In the genomic region with DNA sequence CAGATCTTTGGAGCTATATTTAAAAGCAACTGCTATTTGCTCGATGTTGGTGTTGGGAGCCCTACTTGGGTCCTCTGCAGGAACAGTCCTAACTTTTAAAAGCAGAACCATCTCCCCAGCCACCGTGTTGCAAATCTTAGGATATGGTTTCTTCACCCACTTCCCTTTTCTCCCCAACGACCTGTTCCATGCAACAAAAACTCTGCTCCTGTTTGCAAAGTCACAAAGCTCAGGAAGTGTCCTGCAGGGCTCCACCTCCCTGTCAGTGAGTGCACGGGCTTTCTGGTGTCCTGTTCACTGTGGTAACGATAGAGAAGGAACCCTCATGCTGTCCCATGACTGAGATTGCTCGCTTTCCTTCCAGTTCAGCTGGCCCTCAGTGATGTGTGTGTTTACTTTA, we compare ENCODE assay signal across 30 mouse cellular contexts. TPM values are rescaled to one million over a fixed set of nuclear protein-coding genes. Genes with fewer than 3 reads are reported as not detected.
DNase-seq lines count a peak whose midpoint lies in the region; ATAC-seq and TF ChIP-seq lines count a peak whose summit lies in the region.
"Had no signal": no experiment of that assay in that cellular context is flagged by ENCODE, and none has a peak within 500 bp of the region (broad histone marks: within the 10 kb centered on the region; RNA-seq: fewer than 3 reads in every experiment).

No protein-coding gene starts in this region.

- H3K4me3 ChIP-seq in liver, postnatal 0 days (ENCODE audit: low read depth, low read length): no peak overlapping the region
- no peak overlapping the region for H3K4me3 ChIP-seq in liver, embryonic 12.5 days
- H3K4me3 ChIP-seq: forebrain, embryonic 13.5 days; heart, embryonic 10.5 days; hindbrain, embryonic 12.5 days; kidney, embryonic 15.5 days; limb, embryonic 15.5 days; midbrain, embryonic 15.5 days; stomach, embryonic 15.5 days had no signal

- DNase-seq in liver, postnatal 0 days: peak; percentile 32
- peak; percentile 9 for DNase-seq in A20 (ENCODE audit: low read depth, low spot score)
- DNase-seq in cerebellum, adult 8-10 months: no peak
- no peak for DNase-seq in heart, postnatal 10 days
- DNase-seq: adrenal gland, adult 2 months; cerebellum, adult 2 months; cerebellum, postnatal 36 days; kidney, adult 11 months; layer of hippocampus, adult 9-11 months; left cerebral cortex, postnatal 4 days; lung, embryonic 14.5 days; thymus, postnatal 36 days had no signal

- ATAC-seq in liver, postnatal 0 days: peak; percentile 46
- ATAC-seq in liver, embryonic 12.5 days: no peak
- ATAC-seq in granulocyte monocyte progenitor cell, adult 5-6 weeks (replicated peaks; ENCODE audit: poor library complexity, severe bottlenecking): peak; percentile 90
- ATAC-seq in monocyte, adult 5-6 weeks (replicated peaks; ENCODE audit: insufficient number of reproducible peaks, low FRiP score, low TSS enrichment, poor library complexity, severe bottlenecking): peak; percentile 90
- ATAC-seq: forebrain, embryonic 13.5 days; midbrain, embryonic 15.5 days had no signal

- no peak overlapping the region for H3K9ac ChIP-seq in liver, postnatal 0 days (replicated peaks)
- H3K9ac ChIP-seq in liver, embryonic 12.5 days: no peak overlapping the region
- H3K9ac ChIP-seq: forebrain, embryonic 13.5 days; hindbrain, embryonic 12.5 days; kidney, embryonic 15.5 days; limb, embryonic 15.5 days; lung, embryonic 14.5 days; midbrain, embryonic 15.5 days; stomach, embryonic 15.5 days had no signal

- no peaks in the 10 kb centered on the region for H3K36me3 ChIP-seq in liver, postnatal 0 days (replicated peaks; ENCODE audit: insufficient read depth, low read length)
- H3K36me3 ChIP-seq in liver, embryonic 12.5 days: no peaks in the 10 kb centered on the region
- H3K36me3 ChIP-seq: heart, embryonic 10.5 days; hindbrain, embryonic 12.5 days; kidney, embryonic 15.5 days; midbrain, embryonic 15.5 days; stomach, embryonic 15.5 days had no signal

- intact Hi-C loops in heart, postnatal 10 days (cut with DNase I): no loop called here

- peak overlapping the region; percentile 12; the same call in 1 of the 2 replicates for H3K27ac ChIP-seq in liver, postnatal 0 days (ENCODE audit: low read depth)
- no peak overlapping the region for H3K27ac ChIP-seq in liver, embryonic 12.5 days
- H3K27ac ChIP-seq: forebrain, embryonic 13.5 days; heart, embryonic 10.5 days; hindbrain, embryonic 12.5 days; kidney, embryonic 15.5 days; limb, embryonic 15.5 days; midbrain, embryonic 15.5 days; stomach, embryonic 15.5 days had no signal

- no peak for TF ChIP-seq EP300 in liver, postnatal 0 days (IDR thresholded peaks at IDR 0.05; ENCODE audit: low read depth)

- 29% methylated on average over 6 of the region's 6 CpGs for WGBS in liver, postnatal 0 days (ENCODE audit: insufficient replicate concordance)
- 19% methylated on average over 6 of the region's 6 CpGs for WGBS in liver, embryonic 12.5 days (ENCODE audit: insufficient replicate concordance)

- H3K4me2 ChIP-seq in liver, postnatal 0 days (ENCODE audit: low read depth, low read length): no peak overlapping the region
- no peak overlapping the region for H3K4me2 ChIP-seq in liver, embryonic 12.5 days
- H3K4me2 ChIP-seq: forebrain, embryonic 13.5 days; hindbrain, embryonic 12.5 days; kidney, embryonic 15.5 days; limb, embryonic 15.5 days; lung, embryonic 14.5 days; midbrain, embryonic 15.5 days; stomach, embryonic 15.5 days had no signal

- H3K4me1 ChIP-seq in liver, postnatal 0 days (ENCODE audit: insufficient read depth): peaks cover 22% of the 10 kb centered on the region
- peaks cover 69% of the 10 kb centered on the region for H3K4me1 ChIP-seq in liver, embryonic 12.5 days
- H3K4me1 ChIP-seq: forebrain, embryonic 13.5 days; hindbrain, embryonic 12.5 days; kidney, embryonic 15.5 days; limb, embryonic 15.5 days; midbrain, embryonic 15.5 days; stomach, embryonic 15.5 days had no signal

- H3K9me3 ChIP-seq in liver, postnatal 0 days (ENCODE audit: low read length): no peaks in the 10 kb centered on the region
- H3K9me3 ChIP-seq in liver, embryonic 12.5 days (replicated peaks): no peaks in the 10 kb centered on the region
- H3K9me3 ChIP-seq: forebrain, embryonic 13.5 days; heart, embryonic 10.5 days; hindbrain, embryonic 12.5 days; kidney, embryonic 15.5 days; limb, embryonic 15.5 days; midbrain, embryonic 15.5 days; stomach, embryonic 15.5 days had no signal

- H3K27me3 ChIP-seq in liver, postnatal 0 days (ENCODE audit: insufficient read depth, low read length): no peaks in the 10 kb centered on the region
- no peaks in the 10 kb centered on the region for H3K27me3 ChIP-seq in liver, embryonic 12.5 days (replicated peaks)
- H3K27me3 ChIP-seq: forebrain, embryonic 13.5 days; hindbrain, embryonic 12.5 days; kidney, embryonic 15.5 days; limb, embryonic 15.5 days; midbrain, embryonic 15.5 days; stomach, embryonic 15.5 days had no signal

- TF ChIP-seq CTCF in liver, postnatal 0 days (IDR thresholded peaks at IDR 0.05; ENCODE audit: low read depth): no peak

RNA-seq across cellular contexts. Expression of gene Svip, which starts 18.9 kb away (rescaled TPM):
- polyA plus RNA-seq in liver, postnatal 0 days (2015; fragmentation: Nextera tagmentation; extraction: Ambion mirVana): 10.0 and 10.3 TPM in 2 replicates
- 26.1 and 26.2 TPM in 2 replicates for polyA plus RNA-seq in liver, embryonic 12.5 days (2016; fragmentation: Nextera tagmentation; extraction: Ambion mirVana)
- 57.8 and 65.4 TPM in 2 replicates for total RNA-seq in granulocyte monocyte progenitor cell, adult 5-6 weeks (2014; fragmentation: Nextera tagmentation)
- 51.1 and 70.3 TPM in 2 replicates for total RNA-seq in granulocyte monocyte progenitor cell, adult 5-6 weeks (2017)
- 1.8 to 5.0 TPM (median 2.6 TPM) in 3 replicates for total RNA-seq in monocyte, adult 5-6 weeks (2017)
- total RNA-seq in heart, postnatal 10 days (2021): 10 to 100 TPM; 11.9 to 12.2 TPM

RNA-seq across cellular contexts. Expression of gene 1700015G11Rik, which starts 28.6 kb away (rescaled TPM):
- not detected in 2 replicates for polyA plus RNA-seq in liver, postnatal 0 days (2015; fragmentation: Nextera tagmentation; extraction: Ambion mirVana)
- polyA plus RNA-seq in liver, embryonic 12.5 days (2016; fragmentation: Nextera tagmentation; extraction: Ambion mirVana): not detected in 2 replicates
- not detected in 2 replicates for total RNA-seq in granulocyte monocyte progenitor cell, adult 5-6 weeks (2014; fragmentation: Nextera tagmentation)
- not detected in 2 replicates for total RNA-seq in granulocyte monocyte progenitor cell, adult 5-6 weeks (2017)
- not detected in 3 replicates for total RNA-seq in monocyte, adult 5-6 weeks (2017)
- not detected for total RNA-seq in heart, postnatal 10 days (2021)
- total RNA-seq: adrenal gland, adult 2 months; ES-E14; gastrocnemius, adult 18-20 months; gastrocnemius, postnatal 4 days; left cerebral cortex, adult 18-20 months; left cerebral cortex, postnatal 4 days had no signal
- polyA plus RNA-seq: adrenal gland, adult 2 months; cerebellum, adult 2 months; embryonic facial prominence, embryonic 14.5 days; forebrain, embryonic 13.5 days; heart, embryonic 10.5 days; heart, embryonic 16.5 days; hindbrain, embryonic 12.5 days; kidney, embryonic 15.5 days; large intestine, adult 2 months; limb, embryonic 15.5 days; lung, embryonic 14.5 days; midbrain, embryonic 15.5 days; neural tube, embryonic 14.5 days; stomach, embryonic 15.5 days had no signal

Comparison
In these comparisons a context has a peak if more than half of its experiments do, and no peak if none do; other contexts are left out.
1. DNase-seq: peak in liver, postnatal 0 days (single experiment) and A20 (single experiment); none in cerebellum, adult 8-10 months (single experiment) and heart, postnatal 10 days (0 of 2).